Mouse (Mus musculus) liver, embryonic 12.5 days (tissue): Measurements from ENCODE around the gene Psme1. TPM values are rescaled to one million over a fixed set of nuclear protein-coding genes. Genes with fewer than 3 reads are reported as not detected.

Source experiments
- ATAC-seq: fragments of 200-750 bp; cut with Nextera tagmentation; 2 replicates; pipeline ENCODE4 v1.8.0; 2017; ENCODE audit warnings: moderate number of reproducible peaks, mild to moderate bottlenecking, moderate library complexity
- H3K27ac ChIP-seq: fragments of 300-500 bp; sonication (generic); 2 replicates; pipeline ENCODE4 v1.5.1; 2016; ENCODE audit warnings: mild to moderate bottlenecking
- H3K27me3 ChIP-seq: fragments of 300-500 bp; sonication (generic); replicated peaks from 2 replicates; pipeline ENCODE4 v1.6.1; 2016; ENCODE audit warnings: mild to moderate bottlenecking, moderate library complexity
- H3K36me3 ChIP-seq: fragments of 300-500 bp; sonication (generic); 2 replicates; pipeline ENCODE4 v1.6.1; 2016; ENCODE audit warnings: mild to moderate bottlenecking, moderate library complexity
- H3K4me1 ChIP-seq: fragments of 300-500 bp; sonication (generic); 2 replicates; pipeline ENCODE4 v1.6.1; 2016
- H3K4me2 ChIP-seq: fragments of 300-500 bp; sonication (generic); 2 replicates; pipeline ENCODE4 v1.6.1; 2016; ENCODE audit warnings: mild to moderate bottlenecking, moderate library complexity
- H3K4me3 ChIP-seq: fragments of 300-500 bp; sonication (generic); 2 replicates; pipeline ENCODE4 v1.5.1; 2016; ENCODE audit warnings: mild to moderate bottlenecking, moderate library complexity
- H3K9ac ChIP-seq: fragments of 300-500 bp; sonication (generic); 2 replicates; pipeline ENCODE4 v1.6.1; 2016; ENCODE audit warnings: mild to moderate bottlenecking, moderate library complexity
- H3K9me3 ChIP-seq: fragments of 300-500 bp; sonication (generic); replicated peaks from 2 replicates; pipeline ENCODE4 v1.6.1; 2016; ENCODE audit warnings: mild to moderate bottlenecking, moderate library complexity
- WGBS: fragments of 180-500 bp; shearing (Covaris S2); methylation state at CpG from one replicate; pipeline ENCODE4 v1.1.7; 2016; ENCODE audit not compliant: insufficient replicate concordance; 5-methylcytosine and 5-hydroxymethylcytosine counted together
- polyA plus RNA-seq: library from polyadenylated mRNA; unstranded; fragments of >200 nt; fragmentation: Nextera tagmentation; extraction: Ambion mirVana; gene quantifications from 2 replicates; pipeline ENCODE4 v1.2.1, GENCODE M21; 2016

Psme1 gene
- polyA plus RNA-seq, 1 experiment from 2014 or later: 111 TPM

DNA sequence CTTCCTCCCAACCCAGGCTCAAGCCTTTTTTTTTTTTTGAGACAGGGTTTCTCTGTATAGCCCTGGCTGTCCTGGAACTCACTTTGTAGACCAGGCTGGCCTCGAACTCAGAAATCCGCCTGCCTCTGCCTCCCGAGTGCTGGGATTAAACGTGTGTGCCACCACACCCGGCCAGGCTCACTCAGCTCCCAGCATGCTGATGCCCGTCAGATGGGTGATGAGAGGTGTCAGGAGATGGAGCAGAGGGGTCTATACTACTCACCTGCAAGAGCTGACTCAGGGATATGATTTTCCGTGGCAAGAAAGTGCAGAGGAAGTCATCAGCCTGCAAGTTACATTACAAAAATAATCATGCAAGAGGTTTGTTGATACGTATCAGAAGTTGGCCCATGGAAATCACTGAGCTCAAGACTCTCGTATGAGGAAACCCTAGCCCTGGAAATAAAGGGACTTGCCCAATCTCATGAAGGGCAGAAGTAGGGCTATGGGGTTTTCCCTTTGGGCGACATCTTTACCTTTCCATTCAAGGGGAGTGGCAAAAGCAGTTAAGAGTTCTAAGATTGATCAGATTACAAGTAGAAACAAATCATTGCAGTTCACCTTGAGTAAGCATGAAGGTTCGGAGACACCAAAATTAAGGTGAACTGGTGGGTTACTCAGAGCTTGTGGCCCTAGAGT, 12.0 kb downstream of the Psme1 start:
- Histone ChIP-seq H3K4me3 (peak overlapping the region; percentile 82), H3K36me3 (peaks cover 42% of the 10 kb centered on the region), H3K9ac (peak overlapping the region; percentile 92), H3K27me3 (no peaks in the 10 kb centered on the region), H3K9me3 (no peaks in the 10 kb centered on the region), H3K27ac (peak overlapping the region; percentile 94), H3K4me1 (peaks cover 74% of the 10 kb centered on the region), H3K4me2 (peak overlapping the region; percentile 93)
- 71% methylated on average over 11 of the region's 11 CpGs for WGBS
- no peak for ATAC-seq

DNA sequence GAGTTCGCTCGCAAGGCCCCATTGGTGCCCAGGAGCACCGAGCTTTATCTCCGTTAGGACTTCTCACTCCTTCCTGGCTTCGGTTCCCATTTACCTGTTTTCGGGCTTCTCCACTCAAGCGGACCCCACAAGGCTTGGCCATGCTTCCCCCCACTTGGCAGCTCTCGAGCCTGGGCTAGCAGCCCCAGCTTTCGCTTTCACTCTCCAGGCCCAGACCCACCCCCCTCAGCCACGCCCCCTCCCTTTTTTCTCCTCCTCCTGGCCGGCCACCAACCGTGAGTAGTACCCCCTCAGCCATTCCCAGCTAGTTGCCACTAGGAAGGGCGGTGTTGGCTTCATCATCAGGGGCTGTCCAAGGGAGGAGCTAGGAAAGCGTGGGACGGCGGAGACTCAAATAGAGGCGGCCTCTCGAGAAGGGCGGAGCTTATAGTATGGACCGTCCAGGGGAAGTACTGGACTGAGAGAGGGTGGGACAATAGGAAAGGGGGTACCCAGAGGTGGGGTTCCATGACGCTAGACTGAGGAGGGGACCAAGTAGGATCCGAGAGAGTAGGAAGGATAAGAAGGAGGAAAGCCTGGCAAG, 12.9 kb downstream of the Psme1 start, which contains the start of gene Psme2:
Gene Psme2 (minus strand): TSS at position 366 of the 583 bp plus-strand sequence.
- Histone ChIP-seq H3K36me3 (peaks cover 51% of the 10 kb centered on the region), H3K27me3 (no peaks in the 10 kb centered on the region)
- under 1% methylated on average over 22 of the region's 22 CpGs for WGBS

DNA sequence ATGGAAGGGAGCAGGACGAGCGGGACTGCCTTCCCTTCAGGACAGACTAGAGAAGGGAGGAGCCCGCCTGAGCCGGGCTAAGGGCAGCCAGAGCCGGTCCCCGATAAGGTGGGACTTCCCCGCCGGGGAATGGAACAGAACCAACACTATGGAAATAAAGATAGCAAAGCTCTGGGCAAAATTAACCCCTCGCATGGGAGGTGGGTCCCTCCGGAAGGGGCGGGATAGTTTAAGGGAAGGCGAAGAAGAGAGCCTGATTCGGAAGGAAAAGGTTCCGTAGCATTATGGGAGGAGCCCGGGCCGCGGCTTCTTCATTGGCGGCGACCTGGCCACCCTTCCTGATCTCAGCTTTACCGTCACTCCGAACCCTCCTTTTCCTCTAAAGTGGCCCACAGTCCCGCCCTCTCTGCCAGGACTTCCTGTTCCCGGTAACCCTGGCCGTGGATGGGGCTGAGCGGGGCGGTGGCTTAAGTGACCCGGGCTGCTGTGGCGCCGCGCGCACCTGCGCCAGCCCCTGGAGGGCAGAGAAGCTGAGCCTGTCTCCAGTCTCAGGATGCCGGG, 13.5 kb downstream of the Psme1 start, which contains the start of gene Rnf31:
Gene Rnf31 (plus strand): TSS at position 378 of the 561 bp plus-strand sequence.
- H3K36me3 ChIP-seq: peaks cover 57% of the 10 kb centered on the region
- H3K27ac ChIP-seq: peak within 1 kb of the TSS; percentile 94
- no peaks in the 10 kb centered on the region for H3K27me3 ChIP-seq
- under 1% methylated on average over 33 of the region's 33 CpGs for WGBS
- peak within 1 kb of the TSS; percentile 82 for H3K4me3 ChIP-seq
- H3K9me3 ChIP-seq: no peaks in the 10 kb centered on the region
- peaks cover 60% of the 10 kb centered on the region for H3K4me1 ChIP-seq
- peak; percentile 91 for ATAC-seq
- peak within 1 kb of the TSS; percentile 92 for H3K9ac ChIP-seq
- H3K4me2 ChIP-seq: peak within 1 kb of the TSS; percentile 93

More for the DNA sequence above, 12.9 kb downstream of the Psme1 start, which contains the start of gene Psme2:
- Histone ChIP-seq H3K9ac (peak within 1 kb of the TSS; percentile 92), H3K4me2 (peak within 1 kb of the TSS; percentile 93), H3K27ac (peak within 1 kb of the TSS; percentile 94), H3K9me3 (no peaks in the 10 kb centered on the region), H3K4me3 (peak within 1 kb of the TSS; percentile 82), H3K4me1 (peaks cover 66% of the 10 kb centered on the region)
- ATAC-seq: peak; percentile 86

DNA sequence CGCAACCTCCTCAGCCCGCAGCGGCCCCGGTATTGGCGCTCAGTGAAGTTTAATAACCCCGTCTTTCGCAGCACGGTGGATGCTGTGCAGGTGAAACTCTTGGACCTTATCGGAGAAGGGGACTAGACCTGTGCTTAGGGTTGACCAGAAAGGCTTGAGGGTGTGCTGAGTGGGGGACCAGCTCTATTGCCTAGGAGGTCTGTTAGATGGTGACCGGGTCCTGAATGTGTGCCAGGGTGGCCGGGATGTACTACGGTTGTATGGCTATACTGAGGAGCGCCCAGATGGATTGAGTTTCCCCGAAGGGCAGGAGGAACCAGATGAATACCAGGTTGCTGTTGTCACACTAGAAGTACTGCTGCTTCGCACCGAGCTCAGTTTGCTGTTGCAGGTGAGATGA, 14.3 kb downstream of the Psme1 start:
- no peak for ATAC-seq
- 4% methylated on average over 16 of the region's 16 CpGs for WGBS
- peaks cover 60% of the 10 kb centered on the region for H3K36me3 ChIP-seq
- H3K27me3 ChIP-seq: no peaks in the 10 kb centered on the region
- peak overlapping the region; percentile 82 for H3K4me3 ChIP-seq
- H3K9ac ChIP-seq: peak overlapping the region; percentile 92
- peak overlapping the region; percentile 93 for H3K4me2 ChIP-seq
- H3K27ac ChIP-seq: peak overlapping the region; percentile 94
- peaks cover 52% of the 10 kb centered on the region for H3K4me1 ChIP-seq
- H3K9me3 ChIP-seq: no peaks in the 10 kb centered on the region

DNA sequence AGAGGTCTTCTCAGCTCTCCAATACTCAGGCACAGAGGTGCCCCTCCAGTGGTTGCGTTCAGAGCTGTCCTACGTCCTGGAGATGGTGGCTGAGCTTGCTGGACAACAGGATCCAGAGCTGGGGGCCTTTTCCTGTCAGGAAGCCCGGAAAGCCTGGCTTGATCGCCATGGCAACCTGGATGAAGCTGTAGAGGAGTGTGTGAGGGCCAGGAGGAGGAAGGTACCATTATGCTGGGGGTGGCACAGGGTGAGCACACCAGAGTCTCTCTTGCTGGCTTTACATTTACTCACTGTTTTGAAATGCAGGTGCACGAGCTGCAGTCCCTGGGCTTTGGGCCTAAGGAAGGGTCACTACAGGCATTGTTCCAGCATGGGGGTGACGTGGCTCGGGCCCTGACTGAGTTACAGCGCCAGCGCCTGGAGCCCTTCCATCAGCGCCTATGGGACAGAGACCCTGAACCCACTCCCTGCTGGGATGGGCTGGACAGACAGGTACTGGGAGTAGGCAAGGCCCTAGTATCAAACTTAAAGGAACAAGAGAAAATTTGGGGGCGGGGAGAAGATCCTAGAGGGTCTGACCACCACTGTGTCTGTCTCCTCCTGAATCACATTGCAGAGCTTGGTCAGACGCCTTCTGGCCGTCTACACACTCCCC, 18.2 kb downstream of the Psme1 start:
- Histone ChIP-seq H3K27me3 (no peaks in the 10 kb centered on the region), H3K9me3 (no peaks in the 10 kb centered on the region), H3K36me3 (peaks cover 76% of the 10 kb centered on the region), H3K4me3 (no peak overlapping the region), H3K4me2 (no peak overlapping the region), H3K4me1 (peaks cover 24% of the 10 kb centered on the region), H3K27ac (0 out of 2 replicates have a peak overlapping the region, but pooled peaks have one; percentile 12), H3K9ac (no peak overlapping the region)
- no peak for ATAC-seq
- WGBS: 87% methylated on average over 13 of the region's 13 CpGs

DNA sequence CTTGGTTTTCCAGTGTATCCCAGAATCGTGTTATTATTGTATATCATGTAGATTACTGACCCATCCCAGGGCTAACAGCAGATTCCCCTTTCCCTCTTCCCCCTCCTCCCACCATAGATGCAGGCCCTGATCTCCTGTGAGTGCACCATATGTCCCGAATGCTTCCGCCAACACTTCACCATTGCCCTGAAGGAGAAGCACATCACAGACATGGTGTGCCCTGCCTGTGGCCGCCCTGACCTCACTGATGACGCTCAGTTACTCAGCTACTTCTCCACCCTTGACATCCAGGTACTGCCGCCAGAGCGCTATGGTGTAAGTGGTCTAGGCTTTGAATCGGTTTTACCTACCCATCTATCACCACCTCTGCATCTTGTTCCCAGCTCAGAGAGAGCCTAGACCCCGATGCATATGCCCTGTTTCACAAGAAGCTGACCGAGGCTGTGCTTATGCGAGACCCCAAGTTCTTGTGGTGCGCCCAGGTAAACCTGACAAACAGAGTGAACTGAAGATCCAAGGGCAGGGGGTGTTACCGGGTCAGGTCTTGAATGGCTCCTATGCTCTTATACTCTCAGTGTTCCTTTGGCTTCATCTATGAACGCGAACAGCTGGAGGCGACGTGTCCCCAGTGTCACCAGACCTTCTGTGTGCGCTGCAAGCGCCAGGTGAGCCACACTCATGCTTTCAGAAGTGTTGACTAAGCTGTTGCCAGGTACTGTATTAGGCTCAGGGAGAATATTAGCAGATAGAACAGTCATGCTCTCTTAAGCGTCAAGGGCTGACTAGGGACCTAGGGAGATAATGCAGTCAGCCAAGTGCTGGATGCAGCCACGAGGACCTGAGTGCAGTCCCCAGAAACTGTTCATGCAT, 20.8 kb downstream of the Psme1 start:
- no peak for ATAC-seq
- H3K4me2 ChIP-seq: no peak overlapping the region
- H3K4me3 ChIP-seq: no peak overlapping the region
- no peak overlapping the region for H3K27ac ChIP-seq
- H3K36me3 ChIP-seq: peaks cover 96% of the 10 kb centered on the region
- 92% methylated on average over 21 of the region's 21 CpGs for WGBS
- no peak overlapping the region for H3K9ac ChIP-seq
- no peaks in the 10 kb centered on the region for H3K27me3 ChIP-seq
- no peaks in the 10 kb centered on the region for H3K9me3 ChIP-seq
- peaks cover 21% of the 10 kb centered on the region for H3K4me1 ChIP-seq

DNA sequence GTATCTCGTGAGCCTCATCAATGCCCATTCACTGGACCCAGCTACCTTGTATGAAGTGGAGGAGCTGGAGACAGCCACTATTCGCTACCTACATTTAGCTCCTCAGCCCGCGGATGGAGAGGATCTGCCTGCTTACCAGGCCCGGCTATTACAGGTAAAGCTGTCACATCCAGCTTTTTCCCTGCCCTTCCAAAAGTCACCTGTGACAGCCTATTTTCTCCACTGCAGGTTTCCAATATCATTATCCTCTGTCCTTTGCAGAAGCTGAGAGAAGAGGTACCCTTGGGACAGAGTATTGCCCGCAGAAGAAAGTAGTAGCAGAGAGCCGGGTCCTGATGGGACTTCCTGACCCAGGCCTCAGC, 25.3 kb downstream of the Psme1 start, which contains the start of gene Irf9:
Gene Irf9 (plus strand): TSS at position 301 of the 362 bp plus-strand sequence.
- peak within 1 kb of the TSS; percentile 63 for H3K4me3 ChIP-seq
- peak within 1 kb of the TSS; percentile 70 for H3K4me2 ChIP-seq
- 81% methylated on average over 7 of the region's 7 CpGs for WGBS
- H3K27me3 ChIP-seq: no peaks in the 10 kb centered on the region
- H3K9me3 ChIP-seq: no peaks in the 10 kb centered on the region
- peak within 1 kb of the TSS; percentile 94 for H3K27ac ChIP-seq
- peaks cover 46% of the 10 kb centered on the region for H3K4me1 ChIP-seq
- H3K36me3 ChIP-seq: peaks cover 86% of the 10 kb centered on the region
- H3K9ac ChIP-seq: peak within 1 kb of the TSS; percentile 72
- ATAC-seq: no peak

DNA sequence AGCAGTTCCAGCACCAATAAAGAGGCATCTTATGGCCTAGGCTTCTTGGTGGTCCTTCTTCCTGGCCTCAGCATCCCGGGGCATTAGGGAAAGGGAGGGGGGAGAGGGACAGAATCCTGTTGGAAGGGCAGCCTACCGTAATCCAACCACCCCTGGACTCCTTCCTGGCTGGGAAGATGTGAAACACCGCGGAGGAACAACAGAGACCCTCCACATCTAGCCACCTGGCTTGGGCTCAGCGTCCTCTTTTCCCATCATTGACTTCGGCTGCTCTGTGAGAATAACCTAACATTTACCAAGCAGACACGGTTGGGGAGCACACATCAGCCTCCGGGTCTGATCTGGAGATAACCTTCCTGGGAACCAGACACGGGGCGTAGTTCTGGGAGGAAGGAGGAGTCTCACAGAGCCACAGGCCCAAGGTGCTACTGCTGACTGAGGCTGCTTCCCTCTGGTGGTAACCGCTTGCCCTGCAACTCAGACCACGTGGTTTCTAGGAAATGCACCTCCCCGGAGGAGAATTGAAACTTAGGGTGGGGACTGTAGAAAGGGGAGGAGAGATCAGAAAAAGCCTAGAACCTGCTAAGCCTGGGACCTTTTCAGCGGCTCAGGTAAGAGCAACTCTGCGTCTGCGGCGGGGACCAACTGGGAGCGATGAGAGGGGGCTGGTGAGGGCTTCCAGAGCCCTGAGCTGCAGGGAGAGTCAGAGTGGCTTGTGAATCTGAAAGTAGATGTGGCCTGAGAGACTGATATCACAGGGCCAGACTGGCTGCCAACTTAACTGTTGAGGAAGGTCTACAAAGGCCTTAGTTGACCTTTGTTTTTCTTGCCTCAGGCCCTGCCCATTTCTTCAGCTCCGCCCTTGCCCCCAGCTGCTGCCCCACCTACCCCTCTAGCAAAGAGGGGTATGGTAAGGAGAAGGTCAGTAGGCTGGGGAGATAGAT, 26.0 kb downstream of the Psme1 start:
- Histone ChIP-seq H3K27me3 (no peaks in the 10 kb centered on the region), H3K4me3 (peak overlapping the region; percentile 63), H3K9ac (peak overlapping the region; percentile 72), H3K27ac (peak overlapping the region; percentile 94), H3K4me1 (peaks cover 46% of the 10 kb centered on the region), H3K36me3 (peaks cover 86% of the 10 kb centered on the region), H3K4me2 (peak overlapping the region; percentile 70), H3K9me3 (no peaks in the 10 kb centered on the region)
- peak; percentile 94 for ATAC-seq
- WGBS: 16% methylated on average over 19 of the region's 19 CpGs

DNA sequence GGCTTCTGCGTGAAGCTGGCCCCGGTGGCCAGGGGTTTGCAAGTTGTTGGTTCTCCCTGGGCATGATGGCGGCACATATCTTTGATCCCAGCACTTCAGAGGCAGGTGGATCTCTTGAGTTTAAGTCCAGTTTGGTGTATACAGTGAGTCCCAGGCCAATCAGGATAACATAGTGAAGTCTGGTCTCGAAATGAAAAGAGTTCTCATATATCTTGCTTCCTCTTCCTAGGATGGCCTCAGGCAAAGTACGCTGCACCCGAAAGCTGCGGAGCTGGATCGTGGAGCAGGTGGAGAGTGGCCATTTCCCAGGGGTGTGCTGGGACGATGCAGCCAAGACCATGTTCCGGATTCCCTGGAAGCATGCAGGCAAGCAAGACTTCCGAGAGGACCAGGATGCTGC, 26.9 kb downstream of the Psme1 start:
- Histone ChIP-seq H3K4me3 (peak overlapping the region; percentile 63), H3K9ac (peak overlapping the region; percentile 70), H3K4me2 (peak overlapping the region; percentile 70), H3K27me3 (no peaks in the 10 kb centered on the region), H3K9me3 (no peaks in the 10 kb centered on the region), H3K36me3 (peaks cover 86% of the 10 kb centered on the region), H3K27ac (peak overlapping the region; percentile 94), H3K4me1 (peaks cover 46% of the 10 kb centered on the region)
- ATAC-seq: no peak
- 87% methylated on average over 11 of the region's 11 CpGs for WGBS

DNA sequence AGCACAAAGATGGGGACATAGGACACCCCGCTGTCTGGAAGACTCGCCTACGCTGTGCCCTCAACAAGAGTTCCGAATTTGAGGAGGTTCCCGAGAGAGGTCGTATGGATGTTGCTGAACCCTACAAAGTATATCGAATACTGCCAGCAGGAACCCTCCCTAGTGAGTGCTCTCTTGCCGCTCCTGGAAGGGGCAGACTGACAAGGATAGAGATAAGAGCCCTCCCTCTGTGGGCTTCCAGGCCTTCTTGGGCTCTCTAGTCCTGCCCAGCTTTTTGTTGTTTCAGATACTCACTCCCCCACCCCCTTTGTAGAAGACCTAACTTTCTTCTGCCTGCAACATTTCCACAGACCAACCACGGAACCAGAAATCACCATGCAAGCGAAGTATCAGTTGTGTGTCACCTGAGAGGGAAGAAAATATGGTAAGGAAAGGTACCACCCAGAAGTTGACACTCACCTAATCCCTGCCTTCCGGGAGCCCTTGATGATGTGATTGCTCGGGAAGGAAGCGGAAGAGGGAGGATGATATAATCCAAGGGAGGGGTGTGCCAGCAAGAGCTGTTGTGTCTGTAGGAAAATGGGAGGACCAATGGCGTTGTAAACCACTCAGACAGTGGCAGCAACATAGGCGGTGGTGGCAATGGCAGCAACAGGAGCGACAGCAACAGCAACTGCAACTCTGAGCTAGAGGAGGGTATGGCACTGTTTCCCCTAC, 28.0 kb downstream of the Psme1 start:
- Histone ChIP-seq H3K27ac (peak overlapping the region; percentile 72), H3K4me2 (peak overlapping the region; percentile 70), H3K4me1 (peaks cover 46% of the 10 kb centered on the region), H3K27me3 (no peaks in the 10 kb centered on the region), H3K9me3 (no peaks in the 10 kb centered on the region), H3K4me3 (peak overlapping the region; percentile 35), H3K36me3 (peaks cover 84% of the 10 kb centered on the region), H3K9ac (peak overlapping the region; percentile 59)
- WGBS: 72% methylated on average over 16 of the region's 16 CpGs
- ATAC-seq: peak; percentile 37; the same call in 1 of the 2 replicates
